Comparison of ENCODE assay signal across 8 mouse cellular contexts in the genomic region with DNA sequence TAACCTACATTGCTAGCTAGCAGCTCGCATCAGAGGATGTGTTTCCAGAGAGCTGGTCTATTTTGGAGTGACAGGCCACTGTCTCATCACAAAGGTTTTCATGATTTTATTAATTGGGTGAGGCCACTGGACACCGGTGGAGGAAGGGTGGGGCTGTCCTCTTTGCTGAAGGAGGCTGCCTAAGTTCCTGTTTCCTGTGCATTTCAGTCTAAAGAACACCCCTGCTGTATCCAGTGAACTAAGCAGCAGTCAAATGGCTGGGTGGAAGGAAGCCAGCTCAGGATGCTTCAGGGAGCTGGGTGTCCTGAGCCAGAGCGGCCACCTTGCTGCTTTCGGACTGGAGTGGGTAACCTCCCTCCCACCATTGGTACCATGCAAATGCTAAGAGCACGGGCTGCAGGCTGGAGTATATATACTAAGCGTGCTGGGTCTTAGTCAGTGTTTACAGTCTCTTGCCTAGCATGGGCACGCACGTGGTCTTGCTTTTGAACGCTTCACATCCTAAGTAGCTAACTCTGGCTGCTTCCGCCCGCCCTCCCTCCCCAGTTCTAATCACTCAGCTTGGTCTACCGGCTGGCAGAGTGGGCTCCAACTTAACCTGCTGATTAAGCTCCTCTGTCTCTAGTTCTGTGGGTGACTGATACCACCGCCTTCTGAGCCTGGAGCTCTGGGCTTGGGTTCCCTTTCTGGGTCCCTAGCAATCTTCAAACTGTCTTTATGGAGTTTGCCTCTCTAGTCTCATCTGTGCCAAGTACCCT. TPM values are rescaled to one million over a fixed set of nuclear protein-coding genes. Genes with fewer than 3 reads are reported as not detected.
A peak's percentile ranks its signal among the peaks of the same experiment; 100 is the strongest.
DNase-seq lines count a peak whose midpoint lies in the region; ATAC-seq and TF ChIP-seq lines count a peak whose summit lies in the region.

No protein-coding gene starts in this region.

- peaks cover 48% of the 10 kb centered on the region for H3K4me1 ChIP-seq in hindbrain, embryonic 10.5 days (replicated peaks)
- peaks cover 2% of the 10 kb centered on the region; the same call in 1 of the 2 replicates for H3K4me1 ChIP-seq in hindbrain, embryonic 11.5 days (replicated peaks; ENCODE audit: control insufficient read depth, insufficient read depth, low read length)
- peaks cover 39% of the 10 kb centered on the region for H3K4me1 ChIP-seq in embryonic facial prominence, embryonic 12.5 days
- peaks cover 6% of the 10 kb centered on the region; the same call in 1 of the 2 replicates for H3K4me1 ChIP-seq in lung, postnatal 0 days (ENCODE audit: insufficient read depth, low read depth, low read length)
- H3K4me1 ChIP-seq in stomach, embryonic 15.5 days, result 0 out of 2 replicates have a peak, but pooled peaks cover 8% of the 10 kb centered on the region

- 71% methylated on average over 13 of the region's 13 CpGs for WGBS in hindbrain, embryonic 10.5 days
- 68% methylated on average over 13 of the region's 13 CpGs for WGBS in hindbrain, embryonic 11.5 days
- WGBS in embryonic facial prominence, embryonic 12.5 days, result 58% methylated on average over 13 of the region's 13 CpGs
- 29% methylated on average over 13 of the region's 13 CpGs for WGBS in lung, postnatal 0 days
- 40% methylated on average over 13 of the region's 13 CpGs for WGBS in stomach, embryonic 15.5 days

- no peak overlapping the region for H3K4me3 ChIP-seq in hindbrain, embryonic 10.5 days
- H3K4me3 ChIP-seq in hindbrain, embryonic 11.5 days (ENCODE audit: low read depth, low read length), result no peak overlapping the region
- H3K4me3 ChIP-seq in embryonic facial prominence, embryonic 12.5 days, result no peak overlapping the region
- no peak overlapping the region for H3K4me3 ChIP-seq in lung, postnatal 0 days (ENCODE audit: low read depth, low read length)
- no peak overlapping the region for H3K4me3 ChIP-seq in stomach, embryonic 15.5 days (replicated peaks)

- peak; percentile 84 for TF ChIP-seq EP300 in lung, postnatal 0 days (IDR thresholded peaks at IDR 0.05)

- H3K9ac ChIP-seq in hindbrain, embryonic 11.5 days (ENCODE audit: low read depth, low read length), result no peak overlapping the region
- no peak overlapping the region for H3K9ac ChIP-seq in embryonic facial prominence, embryonic 12.5 days
- no peak overlapping the region for H3K9ac ChIP-seq in lung, postnatal 0 days (replicated peaks; ENCODE audit: low read depth)
- H3K9ac ChIP-seq in stomach, embryonic 15.5 days, result no peak overlapping the region

- H3K27ac ChIP-seq in hindbrain, embryonic 10.5 days, result 0 out of 2 replicates have a peak overlapping the region, but pooled peaks have one; percentile 23
- H3K27ac ChIP-seq in hindbrain, embryonic 11.5 days (ENCODE audit: low read depth, low read length), result no peak overlapping the region
- H3K27ac ChIP-seq in embryonic facial prominence, embryonic 12.5 days, result peak overlapping the region; percentile 57; the same call in 1 of the 2 replicates
- peak overlapping the region; percentile 62 for H3K27ac ChIP-seq in lung, postnatal 0 days (ENCODE audit: low read length)
- peak overlapping the region; percentile 31; the same call in 1 of the 2 replicates for H3K27ac ChIP-seq in stomach, embryonic 15.5 days

- H3K4me2 ChIP-seq in hindbrain, embryonic 11.5 days (replicated peaks; ENCODE audit: low read depth, low read length), result no peak overlapping the region
- no peak overlapping the region for H3K4me2 ChIP-seq in embryonic facial prominence, embryonic 12.5 days (replicated peaks)
- H3K4me2 ChIP-seq in lung, postnatal 0 days (replicated peaks; ENCODE audit: low read depth, low read length), result peak overlapping the region; percentile 71; the same call in 1 of the 2 replicates
- H3K4me2 ChIP-seq in stomach, embryonic 15.5 days, result no peak overlapping the region

- DNase-seq in hindbrain, embryonic 10.5 days (ENCODE audit: low spot score), result no peak
- no peak for DNase-seq in hindbrain, embryonic 11.5 days (ENCODE audit: low spot score)
- DNase-seq in lung, postnatal 0 days (ENCODE audit: low spot score), result peak; percentile 74
- no peak for DNase-seq in adipocyte (ENCODE audit: low spot score)
- no peak for DNase-seq in layer of hippocampus, adult 8-10 months (ENCODE audit: low spot score in 2 of 2)

- ATAC-seq in hindbrain, embryonic 11.5 days (ENCODE audit: low FRiP score), result no peak
- ATAC-seq in embryonic facial prominence, embryonic 12.5 days (ENCODE audit: insufficient number of reproducible peaks, insufficient read depth, low FRiP score, low TSS enrichment), result no peak
- peak; percentile 51 for ATAC-seq in inflammation-experienced regulatory T-cells, adult 6 months
- peak; percentile 81 for ATAC-seq in lung, postnatal 0 days
- ATAC-seq in stomach, embryonic 15.5 days (ENCODE audit: insufficient read depth, low FRiP score, low read depth), result 0 out of 2 replicates have a peak, but pooled peaks have one; percentile 15

- H3K9me3 ChIP-seq in hindbrain, embryonic 10.5 days, result no peaks in the 10 kb centered on the region
- no peaks in the 10 kb centered on the region for H3K9me3 ChIP-seq in hindbrain, embryonic 11.5 days (ENCODE audit: control insufficient read depth, low read length)
- no peaks in the 10 kb centered on the region for H3K9me3 ChIP-seq in embryonic facial prominence, embryonic 12.5 days
- H3K9me3 ChIP-seq in lung, postnatal 0 days (ENCODE audit: low read length), result no peaks in the 10 kb centered on the region
- H3K9me3 ChIP-seq in stomach, embryonic 15.5 days, result no peaks in the 10 kb centered on the region

- no peak for TF ChIP-seq CTCF in lung, postnatal 0 days (IDR thresholded peaks at IDR 0.05)

- H3K36me3 ChIP-seq in hindbrain, embryonic 10.5 days, result no peaks in the 10 kb centered on the region
- H3K36me3 ChIP-seq in hindbrain, embryonic 11.5 days (ENCODE audit: control insufficient read depth, insufficient read depth, low read length), result no peaks in the 10 kb centered on the region
- no peaks in the 10 kb centered on the region for H3K36me3 ChIP-seq in embryonic facial prominence, embryonic 12.5 days
- no peaks in the 10 kb centered on the region for H3K36me3 ChIP-seq in lung, postnatal 0 days (ENCODE audit: insufficient read depth, low read length)
- no peaks in the 10 kb centered on the region for H3K36me3 ChIP-seq in stomach, embryonic 15.5 days

- H3K27me3 ChIP-seq in hindbrain, embryonic 10.5 days (ENCODE audit: insufficient read depth, poor library complexity, severe bottlenecking), result peaks cover 47% of the 10 kb centered on the region
- peaks cover 8% of the 10 kb centered on the region for H3K27me3 ChIP-seq in hindbrain, embryonic 11.5 days (ENCODE audit: control insufficient read depth, insufficient read depth, low read length)
- H3K27me3 ChIP-seq in embryonic facial prominence, embryonic 12.5 days, result peaks cover 27% of the 10 kb centered on the region
- peaks cover 12% of the 10 kb centered on the region; the same call in 1 of the 2 replicates for H3K27me3 ChIP-seq in lung, postnatal 0 days (replicated peaks; ENCODE audit: insufficient read depth, low read length)
- peaks cover 20% of the 10 kb centered on the region for H3K27me3 ChIP-seq in stomach, embryonic 15.5 days (replicated peaks)

RNA-seq across cellular contexts. Expression of gene Abcg1, which starts 3.3 kb away (rescaled TPM):
- polyA plus RNA-seq in hindbrain, embryonic 10.5 days (2016; fragmentation: Nextera tagmentation; extraction: Ambion mirVana), result 6.9 and 9.7 TPM in 2 replicates
- 9.7 and 10.5 TPM in 2 replicates for polyA plus RNA-seq in hindbrain, embryonic 11.5 days (2014; fragmentation: Nextera tagmentation; extraction: Ambion mirVana)
- 14.6 and 15.4 TPM in 2 replicates for polyA plus RNA-seq in embryonic facial prominence, embryonic 12.5 days (2016; fragmentation: Nextera tagmentation; extraction: Ambion mirVana)
- polyA plus RNA-seq in inflammation-experienced regulatory T-cells, adult 6 months (2017; shearing (Covaris generic)), result 100 to 1,000 TPM in 1 of 3 experiments, 10 to 100 TPM in 2; 67.1 to 113 (median 95.6) TPM
- 26.9 and 35.3 TPM in 2 replicates for polyA plus RNA-seq in lung, postnatal 0 days (2015; fragmentation: Nextera tagmentation; extraction: Ambion mirVana)
- polyA plus RNA-seq in stomach, embryonic 15.5 days (2015; fragmentation: Nextera tagmentation; extraction: Ambion mirVana), result 7.7 and 8.4 TPM in 2 replicates
- 10 to 100 TPM; 75.8 to 84.4 (median 81.0) TPM for total RNA-seq in layer of hippocampus, adult 8-10 months (2022)

Comparison
In these comparisons a context has a peak if more than half of its experiments do, and no peak if none do; other contexts are left out.
1. ATAC-seq: peak in inflammation-experienced regulatory T-cells, adult 6 months (single experiment), lung, postnatal 0 days (single experiment) and stomach, embryonic 15.5 days (single experiment); none in hindbrain, embryonic 11.5 days (single experiment) and embryonic facial prominence, embryonic 12.5 days (single experiment).